Mouse (Mus musculus) olfactory bulb, adult 2 months (tissue): Measurements from ENCODE around the gene Ywhaq.

ENCODE experiments used
- CTCF ChIP-seq: fragments of 200-500 bp; IDR thresholded peaks from 2 replicates; pipeline ENCODE4 v1.5.1; 2012; ENCODE audit warnings: low read depth, mild to moderate bottlenecking, low read length, moderate library complexity; ENCODE audit not compliant: insufficient read depth
- POLR2A ChIP-seq: fragments of 200-500 bp; IDR thresholded peaks from 2 replicates; pipeline ENCODE4 v1.6.1; 2012; ENCODE audit warnings: mild to moderate bottlenecking, low read depth, low read length, moderate library complexity; ENCODE audit not compliant: insufficient read depth

GRCm38 (mm10) chr12:21438294-21438693 is 20.9 kb upstream of the Ywhaq start:
- TF ChIP-seq CTCF (no peak), POLR2A (no peak)
